Mouse (Mus musculus) liver, postnatal 0 days (tissue): ENCODE measurements at regions not wholly inside any gene's neighbourhood (a gene's known extent, or its start where the extent isn't known, plus 50 kb on each side); places are given as distances from the start of the nearest gene placed in this dataset.

ENCODE experiments used
- CTCF ChIP-seq: sonication (generic); IDR thresholded peaks from 2 replicates; pipeline ENCODE4 v1.5.1; 2016; ENCODE audit warnings: antibody characterized with exemption, low read depth
- EP300 ChIP-seq: IDR thresholded peaks from 2 replicates; pipeline ENCODE4 v1.6.1; 2016; ENCODE audit warnings: antibody characterized with exemption, low read depth, mild to moderate bottlenecking

DNA sequence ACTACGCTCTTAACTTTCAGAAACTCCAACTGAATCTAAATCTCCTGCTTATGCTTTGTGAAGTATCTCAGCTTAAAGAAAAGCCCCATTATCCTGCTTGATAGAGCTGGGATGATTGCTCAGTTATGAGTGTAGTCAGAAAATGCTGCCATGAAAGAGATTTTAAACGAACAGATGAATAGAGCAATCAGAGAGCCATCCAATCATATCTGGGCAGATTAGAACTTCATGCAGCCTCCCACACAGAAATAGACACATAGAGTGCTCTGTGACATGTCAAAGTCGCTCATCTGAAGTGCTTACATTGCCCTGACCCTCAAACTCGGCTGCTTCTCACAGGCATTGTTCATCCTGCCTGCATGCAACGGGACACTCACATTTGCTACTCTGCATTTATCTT lies 299.0 kb downstream of the Dmrt2 start:
- TF ChIP-seq CTCF = no peak
- TF ChIP-seq EP300 = no peak
